9 mouse cellular contexts compared by ENCODE assay signal in the genomic region with DNA sequence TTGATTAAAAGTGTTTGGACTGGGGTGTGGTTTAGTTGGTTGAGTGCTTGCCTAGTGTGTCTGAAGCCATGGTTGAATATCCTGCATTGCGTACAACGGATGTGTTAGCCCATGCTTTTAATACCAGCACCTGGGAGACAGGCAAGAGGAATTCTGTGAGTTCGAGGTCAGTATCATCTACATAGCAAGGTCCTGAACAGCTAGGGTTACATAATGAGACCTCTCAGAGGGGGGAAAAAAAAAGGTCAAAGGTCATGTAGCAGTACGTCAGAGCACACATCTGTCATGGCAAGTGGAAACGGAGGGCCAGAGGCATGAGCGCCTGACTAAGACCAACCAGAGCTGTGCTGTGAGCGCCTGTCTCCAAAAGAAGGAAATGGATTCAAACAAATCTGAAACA. TPM values are rescaled to one million over a fixed set of nuclear protein-coding genes. Genes with fewer than 3 reads are reported as not detected.
A peak's percentile ranks its signal among the peaks of the same experiment; 100 is the strongest.
DNase-seq lines count a peak whose midpoint lies in the region; ATAC-seq lines count a peak whose summit lies in the region.
"Had no signal": no experiment of that assay in that cellular context is flagged by ENCODE, and none has a peak within 500 bp of the region (broad histone marks: within the 10 kb centered on the region; RNA-seq: fewer than 3 reads in every experiment).

No protein-coding gene starts in this region.

- peaks cover 41% of the 10 kb centered on the region for H3K4me1 ChIP-seq in kidney, embryonic 16.5 days (ENCODE audit: insufficient read depth, low read length)
- H3K4me1 ChIP-seq in embryonic facial prominence, embryonic 15.5 days, result peaks cover 51% of the 10 kb centered on the region
- H3K4me1 ChIP-seq in limb, embryonic 12.5 days (replicated peaks), result peaks cover 58% of the 10 kb centered on the region
- peaks cover 58% of the 10 kb centered on the region for H3K4me1 ChIP-seq in neural tube, embryonic 15.5 days

- peak overlapping the region; percentile 100 for H3K9ac ChIP-seq in kidney, embryonic 16.5 days (replicated peaks; ENCODE audit: low read length)
- no peak overlapping the region for H3K9ac ChIP-seq in embryonic facial prominence, embryonic 15.5 days
- 0 out of 2 replicates have a peak overlapping the region, but pooled peaks have one; percentile 100 for H3K9ac ChIP-seq in limb, embryonic 12.5 days (replicated peaks)
- peak overlapping the region; percentile 28; the same call in 1 of the 2 replicates for H3K9ac ChIP-seq in neural tube, embryonic 15.5 days (replicated peaks)

- peak overlapping the region; percentile 98 for H3K4me3 ChIP-seq in kidney, embryonic 16.5 days (ENCODE audit: low read length)
- peak overlapping the region; percentile 91 for H3K4me3 ChIP-seq in embryonic facial prominence, embryonic 15.5 days (replicated peaks)
- peak overlapping the region; percentile 97 for H3K4me3 ChIP-seq in limb, embryonic 12.5 days (replicated peaks)
- peak overlapping the region; percentile 97 for H3K4me3 ChIP-seq in neural tube, embryonic 15.5 days (replicated peaks)

- H3K4me2 ChIP-seq in kidney, embryonic 16.5 days (replicated peaks; ENCODE audit: low read depth, low read length), result peak overlapping the region; percentile 77
- H3K4me2 ChIP-seq in embryonic facial prominence, embryonic 15.5 days (replicated peaks), result peak overlapping the region; percentile 74
- H3K4me2 ChIP-seq in limb, embryonic 12.5 days, result peak overlapping the region; percentile 98
- peak overlapping the region; percentile 64 for H3K4me2 ChIP-seq in neural tube, embryonic 15.5 days

- H3K36me3 ChIP-seq in kidney, embryonic 16.5 days (ENCODE audit: insufficient read depth, low read length), result peaks cover 43% of the 10 kb centered on the region
- peaks cover 47% of the 10 kb centered on the region for H3K36me3 ChIP-seq in embryonic facial prominence, embryonic 15.5 days
- H3K36me3 ChIP-seq in limb, embryonic 12.5 days, result peaks cover 56% of the 10 kb centered on the region
- H3K36me3 ChIP-seq in neural tube, embryonic 15.5 days, result peaks cover 16% of the 10 kb centered on the region

- DNase-seq in kidney, postnatal 4 days, result no peak
- DNase-seq in thymus, postnatal 0 days (ENCODE audit: low spot score), result no peak
- no peak for DNase-seq in right cerebral cortex, postnatal 14 days
- no peak for DNase-seq in gastrocnemius, postnatal 4 days (ENCODE audit: low spot score in 2 of 2)
- DNase-seq: gastrocnemius, postnatal 10 days had no signal

- H3K9me3 ChIP-seq in kidney, embryonic 16.5 days (ENCODE audit: low read length), result no peaks in the 10 kb centered on the region
- no peaks in the 10 kb centered on the region for H3K9me3 ChIP-seq in embryonic facial prominence, embryonic 15.5 days (replicated peaks)
- no peaks in the 10 kb centered on the region for H3K9me3 ChIP-seq in limb, embryonic 12.5 days
- H3K9me3 ChIP-seq in neural tube, embryonic 15.5 days (replicated peaks), result no peaks in the 10 kb centered on the region

- ATAC-seq in kidney, embryonic 16.5 days (ENCODE audit: low FRiP score, low TSS enrichment), result no peak
- no peak for ATAC-seq in embryonic facial prominence, embryonic 15.5 days (ENCODE audit: insufficient number of reproducible peaks, low FRiP score, low TSS enrichment, low read depth)
- ATAC-seq in limb, embryonic 12.5 days (ENCODE audit: insufficient number of reproducible peaks, insufficient read depth, low FRiP score, low TSS enrichment, low read depth), result no peak
- no peak for ATAC-seq in neural tube, embryonic 15.5 days (ENCODE audit: low FRiP score)

- 47% methylated on average over 7 of the region's 7 CpGs for WGBS in kidney, embryonic 16.5 days
- WGBS in embryonic facial prominence, embryonic 15.5 days, result 45% methylated on average over 7 of the region's 7 CpGs
- 51% methylated on average over 7 of the region's 7 CpGs for WGBS in limb, embryonic 12.5 days
- 39% methylated on average over 7 of the region's 7 CpGs for WGBS in neural tube, embryonic 15.5 days

- H3K27me3 ChIP-seq in kidney, embryonic 16.5 days (ENCODE audit: insufficient read depth, low read length), result no peaks in the 10 kb centered on the region
- H3K27me3 ChIP-seq in embryonic facial prominence, embryonic 15.5 days, result no peaks in the 10 kb centered on the region
- H3K27me3 ChIP-seq in limb, embryonic 12.5 days, result no peaks in the 10 kb centered on the region
- no peaks in the 10 kb centered on the region for H3K27me3 ChIP-seq in neural tube, embryonic 15.5 days (replicated peaks)

- 0 out of 2 replicates have a peak overlapping the region, but pooled peaks have one; percentile 16 for H3K27ac ChIP-seq in kidney, embryonic 16.5 days (ENCODE audit: low read length)
- H3K27ac ChIP-seq in embryonic facial prominence, embryonic 15.5 days (replicated peaks), result 0 out of 2 replicates have a peak overlapping the region, but pooled peaks have one; percentile 1
- no peak overlapping the region for H3K27ac ChIP-seq in limb, embryonic 12.5 days
- peak overlapping the region; percentile 99 for H3K27ac ChIP-seq in neural tube, embryonic 15.5 days (replicated peaks)

RNA-seq across cellular contexts. Expression of a gene that starts 3.4 kb away (rescaled TPM):
- polyA plus RNA-seq in kidney, embryonic 16.5 days (2015; fragmentation: Nextera tagmentation; extraction: Ambion mirVana), result 652 and 684 TPM in 2 replicates
- 541 and 546 TPM in 2 replicates for polyA plus RNA-seq in embryonic facial prominence, embryonic 15.5 days (2015; fragmentation: Nextera tagmentation; extraction: Ambion mirVana)
- 815 and 839 TPM in 2 replicates for polyA plus RNA-seq in limb, embryonic 12.5 days (2016; fragmentation: Nextera tagmentation; extraction: Ambion mirVana)
- 375 and 397 TPM in 2 replicates for polyA plus RNA-seq in neural tube, embryonic 15.5 days (2015; fragmentation: Nextera tagmentation; extraction: Ambion mirVana)
- 159 and 162 TPM in 2 replicates for polyA plus RNA-seq in thymus, postnatal 0 days (2015; fragmentation: Nextera tagmentation; extraction: Ambion mirVana)
- total RNA-seq in gastrocnemius, postnatal 4 days (2021), result 100 to 1,000 TPM; 884 to 908 TPM
